Mouse (Mus musculus) liver, embryonic 11.5 days (tissue): Measurements from ENCODE around the gene Schip1. TPM values are rescaled to one million over a fixed set of nuclear protein-coding genes. Genes with fewer than 3 reads are reported as not detected.

Source experiments
- ATAC-seq: fragments of 200-750 bp; cut with Nextera tagmentation; replicated peaks from 2 replicates; pipeline ENCODE4 v1.8.0; 2017; ENCODE audit warnings: moderate number of reproducible peaks, mild to moderate bottlenecking, moderate TSS enrichment, moderate library complexity; ENCODE audit not compliant: low FRiP score
- DNase-seq: peaks from one replicate; pipeline ENCODE4 v3.0.0-alpha.2; 2017; ENCODE audit warnings: low spot score
- H3K27ac ChIP-seq: fragments of 300-500 bp; sonication (generic); 2 replicates; pipeline ENCODE4 v1.5.1; 2014; ENCODE audit warnings: mild to moderate bottlenecking, low read depth, low read length, control low read depth
- H3K27me3 ChIP-seq: fragments of 300-500 bp; sonication (generic); replicated peaks from 2 replicates; pipeline ENCODE4 v1.6.1; 2014; ENCODE audit warnings: low read length, mixed read lengths; ENCODE audit not compliant: control insufficient read depth, insufficient read depth
- H3K36me3 ChIP-seq: fragments of 300-500 bp; sonication (generic); 2 replicates; pipeline ENCODE4 v1.6.1; 2014; ENCODE audit warnings: mild to moderate bottlenecking, low read length, moderate library complexity, mixed read lengths; ENCODE audit not compliant: control insufficient read depth, insufficient read depth
- H3K4me1 ChIP-seq: fragments of 300-500 bp; sonication (generic); replicated peaks from 2 replicates; pipeline ENCODE4 v1.6.1; 2014; ENCODE audit warnings: low read length, mixed read lengths; ENCODE audit not compliant: control insufficient read depth, insufficient read depth
- H3K4me2 ChIP-seq: fragments of 300-500 bp; sonication (generic); 2 replicates; pipeline ENCODE4 v1.6.1; 2014; ENCODE audit warnings: mild to moderate bottlenecking, control low read depth, moderate library complexity
- H3K4me3 ChIP-seq: fragments of 300-500 bp; sonication (generic); 2 replicates; pipeline ENCODE4 v1.5.1; 2014; ENCODE audit warnings: low read depth, low read length, control low read depth
- H3K9ac ChIP-seq: fragments of 300-500 bp; sonication (generic); 2 replicates; pipeline ENCODE4 v1.6.1; 2014; ENCODE audit warnings: low read depth, low read length, control low read depth
- H3K9me3 ChIP-seq: fragments of 300-500 bp; sonication (generic); 2 replicates; pipeline ENCODE4 v1.6.1; 2016; ENCODE audit warnings: low read length, inconsistent platforms, mixed read lengths; ENCODE audit not compliant: control insufficient read depth
- WGBS: fragments of 180-500 bp; shearing (Covaris S2); extraction: QIAGEN DNeasy Blood & Tissue Kit; methylation state at CpG from one replicate; pipeline ENCODE4 v1.1.7; 2014; 5-methylcytosine and 5-hydroxymethylcytosine counted together
- polyA plus RNA-seq: library from polyadenylated mRNA; unstranded; fragments of >200 nt; fragmentation: Nextera tagmentation; extraction: Ambion mirVana; gene quantifications from 2 replicates; pipeline ENCODE4 v1.2.1, GENCODE M21; 2014

The Schip1 gene
- polyA plus RNA-seq, 1 experiment from 2014 or later = 10.6 TPM

GRCm38 (mm10) chr3:68101343-68101742 lies 36.7 kb downstream of the Schip1 start:
- Histone ChIP-seq H3K4me3 (no peak overlapping the region), H3K9me3 (no peaks in the 10 kb centered on the region), H3K4me1 (no peaks in the 10 kb centered on the region), H3K27ac (no peak overlapping the region), H3K4me2 (no peak overlapping the region), H3K9ac (no peak overlapping the region), H3K36me3 (no peaks in the 10 kb centered on the region), H3K27me3 (no peaks in the 10 kb centered on the region)
- WGBS = 65% methylated on average over 4 of the region's 4 CpGs
- ATAC-seq (no peak), DNase-seq (no peak)

- no peak for DNase-seq
- Histone ChIP-seq H3K27me3 (no peaks in the 10 kb centered on the region), H3K9ac (no peak overlapping the region), H3K4me3 (no peak overlapping the region), H3K9me3 (no peaks in the 10 kb centered on the region), H3K4me1 (no peaks in the 10 kb centered on the region), H3K4me2 (no peak overlapping the region), H3K36me3 (no peaks in the 10 kb centered on the region), H3K27ac (no peak overlapping the region)
- WGBS = 75% methylated on average over 2 of the region's 2 CpGs
- no peak for ATAC-seq
Observed at GRCm38 (mm10) chr3:68105081-68105685, 40.6 kb downstream of the Schip1 start.

GRCm38 (mm10) chr3:68121338-68121737 lies 56.7 kb downstream of the Schip1 start:
- no peak for DNase-seq
- 59% methylated on average over 5 of the region's 5 CpGs for WGBS
- Histone ChIP-seq H3K9me3 (no peaks in the 10 kb centered on the region), H3K27me3 (no peaks in the 10 kb centered on the region), H3K4me1 (no peaks in the 10 kb centered on the region), H3K4me3 (no peak overlapping the region), H3K36me3 (no peaks in the 10 kb centered on the region), H3K4me2 (no peak overlapping the region), H3K27ac (no peak overlapping the region), H3K9ac (no peak overlapping the region)
- ATAC-seq = no peak

- H3K9ac ChIP-seq = no peak overlapping the region
- H3K4me3 ChIP-seq = no peak overlapping the region
- no peak for DNase-seq
- no peak for ATAC-seq
- no peaks in the 10 kb centered on the region for H3K36me3 ChIP-seq
- no peaks in the 10 kb centered on the region for H3K9me3 ChIP-seq
- no peaks in the 10 kb centered on the region for H3K4me1 ChIP-seq
- H3K4me2 ChIP-seq = no peak overlapping the region
- H3K27ac ChIP-seq = no peak overlapping the region
- WGBS = 76% methylated on average over 6 of the region's 6 CpGs
- H3K27me3 ChIP-seq = no peaks in the 10 kb centered on the region
Observed at GRCm38 (mm10) chr3:68126284-68126856, 61.8 kb downstream of the Schip1 start.

- Histone ChIP-seq H3K27ac (no peak overlapping the region), H3K9me3 (no peaks in the 10 kb centered on the region), H3K36me3 (no peaks in the 10 kb centered on the region), H3K27me3 (no peaks in the 10 kb centered on the region), H3K4me2 (no peak overlapping the region), H3K9ac (no peak overlapping the region), H3K4me3 (no peak overlapping the region), H3K4me1 (no peaks in the 10 kb centered on the region)
- WGBS = 78% methylated on average over 1 of the region's 1 CpGs
- DNase-seq (no peak), ATAC-seq (no peak)
Observed at GRCm38 (mm10) chr3:68130386-68130785, 65.8 kb downstream of the Schip1 start.

- DNase-seq (no peak), ATAC-seq (no peak)
- Histone ChIP-seq H3K27ac (no peak overlapping the region), H3K36me3 (no peaks in the 10 kb centered on the region), H3K27me3 (no peaks in the 10 kb centered on the region), H3K4me3 (no peak overlapping the region), H3K9me3 (no peaks in the 10 kb centered on the region), H3K4me1 (no peaks in the 10 kb centered on the region), H3K9ac (no peak overlapping the region), H3K4me2 (no peak overlapping the region)
- 80% methylated on average over 5 of the region's 5 CpGs for WGBS
Observed at GRCm38 (mm10) chr3:68138833-68139627, 74.4 kb downstream of the Schip1 start.

GRCm38 (mm10) chr3:68150688-68151087 lies 86.1 kb downstream of the Schip1 start:
- DNase-seq (no peak), ATAC-seq (no peak)
- H3K9me3 ChIP-seq = no peaks in the 10 kb centered on the region
- no peak overlapping the region for H3K4me2 ChIP-seq
- no peak overlapping the region for H3K4me3 ChIP-seq
- 83% methylated on average over 8 of the region's 8 CpGs for WGBS
- H3K27me3 ChIP-seq = no peaks in the 10 kb centered on the region
- H3K36me3 ChIP-seq = no peaks in the 10 kb centered on the region
- no peak overlapping the region for H3K9ac ChIP-seq
- no peak overlapping the region for H3K27ac ChIP-seq
- H3K4me1 ChIP-seq = no peaks in the 10 kb centered on the region

GRCm38 (mm10) chr3:68160175-68160574 lies 95.6 kb downstream of the Schip1 start:
- Histone ChIP-seq H3K27ac (no peak overlapping the region), H3K4me2 (no peak overlapping the region), H3K9ac (no peak overlapping the region), H3K4me3 (no peak overlapping the region), H3K27me3 (no peaks in the 10 kb centered on the region), H3K9me3 (no peaks in the 10 kb centered on the region), H3K36me3 (no peaks in the 10 kb centered on the region), H3K4me1 (no peaks in the 10 kb centered on the region)
- WGBS = 76% methylated on average over 1 of the region's 1 CpGs
- ATAC-seq (no peak), DNase-seq (no peak)
